Mouse (Mus musculus) heart, postnatal 0 days (tissue): ENCODE results near the gene Iqgap3. TPM values are rescaled to one million over a fixed set of nuclear protein-coding genes. Genes with fewer than 3 reads are reported as not detected.

Source experiments
- ATAC-seq: fragments of 200-750 bp; cut with Nextera tagmentation; 2 replicates; pipeline ENCODE4 v1.8.0; 2017; ENCODE audit warnings: low read depth, moderate number of reproducible peaks, moderate library complexity; ENCODE audit not compliant: insufficient read depth
- DNase-seq: peaks from one replicate; pipeline ENCODE4 v3.0.0-alpha.2; 2016; ENCODE audit warnings: low spot score
- H3K27ac ChIP-seq: fragments of 300-500 bp; sonication (generic); 2 replicates; pipeline ENCODE4 v1.5.1; 2014; ENCODE audit warnings: low read depth, mild to moderate bottlenecking
- H3K27me3 ChIP-seq: fragments of 300-500 bp; sonication (generic); 2 replicates; pipeline ENCODE4 v1.6.1; 2014; ENCODE audit warnings: low read length, mixed read lengths; ENCODE audit not compliant: control insufficient read depth, insufficient read depth
- H3K36me3 ChIP-seq: fragments of 300-500 bp; sonication (generic); replicated peaks from 2 replicates; pipeline ENCODE4 v1.6.1; 2014; ENCODE audit warnings: low read length, mixed read lengths; ENCODE audit not compliant: control insufficient read depth, insufficient read depth
- H3K4me1 ChIP-seq: fragments of 300-500 bp; sonication (generic); 2 replicates; pipeline ENCODE4 v1.6.1; 2014; ENCODE audit warnings: antibody characterized with exemption; ENCODE audit not compliant: control insufficient read depth, insufficient read depth
- H3K4me2 ChIP-seq: fragments of 300-500 bp; sonication (generic); 2 replicates; pipeline ENCODE4 v1.6.1; 2014; ENCODE audit warnings: low read depth, mild to moderate bottlenecking, low read length, moderate library complexity
- H3K4me3 ChIP-seq: fragments of 300-500 bp; sonication (generic); 2 replicates; pipeline ENCODE4 v1.5.1; 2014; ENCODE audit warnings: low read depth, low read length
- H3K9ac ChIP-seq: fragments of 300-500 bp; sonication (generic); replicated peaks from 2 replicates; pipeline ENCODE4 v1.6.1; 2014; ENCODE audit warnings: low read depth, low read length, mixed read lengths
- H3K9me3 ChIP-seq: fragments of 300-500 bp; sonication (generic); replicated peaks from 2 replicates; pipeline ENCODE4 v1.6.1; 2016; ENCODE audit warnings: low read length; ENCODE audit not compliant: control insufficient read depth
- CTCF ChIP-seq: IDR thresholded peaks from 2 replicates; pipeline ENCODE4 v1.5.1; 2016; ENCODE audit warnings: antibody characterized with exemption, control low read depth, low read depth
- EP300 ChIP-seq: IDR thresholded peaks from 2 replicates; pipeline ENCODE4 v1.6.1; 2016; ENCODE audit warnings: antibody characterized with exemption, low read depth
- WGBS: fragments of 180-500 bp; shearing (Covaris S2); extraction: QIAGEN DNeasy Blood & Tissue Kit; methylation state at CpG from one replicate; pipeline ENCODE4 v1.1.7; 2014; 5-methylcytosine and 5-hydroxymethylcytosine counted together
- polyA plus RNA-seq: library from polyadenylated mRNA; unstranded; fragments of >200 nt; fragmentation: Nextera tagmentation; extraction: Ambion mirVana; gene quantifications from 2 replicates; pipeline ENCODE4 v1.2.1, GENCODE M21; 2015
- total RNA-seq: library from RNA; depleted of rRNA; stranded (reverse); fragments of >200 nt; gene quantifications from 2 replicates; pipeline ENCODE4 v1.2.3, GENCODE M21; 2014; ENCODE audit warnings: low replicate concordance

Iqgap3 gene
- total and polyA plus RNA-seq, 2 experiments from 2014 or later = 6.8 to 35.3 TPM

DNA sequence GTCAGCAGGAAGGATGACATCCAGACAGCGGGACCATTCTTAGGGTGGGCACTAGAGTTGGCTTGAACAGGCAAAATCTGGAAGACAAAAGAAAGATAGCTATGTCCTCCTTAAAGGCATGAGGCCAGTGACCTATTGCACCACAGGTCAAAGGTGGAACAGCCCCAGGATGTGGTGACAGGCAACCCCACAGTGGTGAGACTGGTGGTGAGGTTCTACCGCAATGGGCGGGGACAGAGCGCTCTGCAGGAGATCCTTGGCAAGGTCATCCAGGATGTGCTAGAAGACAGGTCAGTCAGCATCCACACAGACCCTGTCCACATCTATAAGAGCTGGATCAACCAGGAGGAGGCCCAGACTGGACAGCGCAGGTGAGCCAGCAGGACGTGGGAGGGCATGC is 27.4 kb downstream of the Iqgap3 start:
- WGBS = 90% methylated on average over 6 of the region's 6 CpGs
- H3K9ac ChIP-seq = no peak overlapping the region
- peaks cover 96% of the 10 kb centered on the region for H3K36me3 ChIP-seq
- H3K27me3 ChIP-seq = no peaks in the 10 kb centered on the region
- no peak overlapping the region for H3K4me3 ChIP-seq
- no peak overlapping the region for H3K27ac ChIP-seq
- no peaks in the 10 kb centered on the region for H3K4me1 ChIP-seq
- no peaks in the 10 kb centered on the region for H3K9me3 ChIP-seq
- TF ChIP-seq EP300 (no peak), CTCF (no peak)
- H3K4me2 ChIP-seq = no peak overlapping the region
- DNase-seq (no peak), ATAC-seq (no peak)

DNA sequence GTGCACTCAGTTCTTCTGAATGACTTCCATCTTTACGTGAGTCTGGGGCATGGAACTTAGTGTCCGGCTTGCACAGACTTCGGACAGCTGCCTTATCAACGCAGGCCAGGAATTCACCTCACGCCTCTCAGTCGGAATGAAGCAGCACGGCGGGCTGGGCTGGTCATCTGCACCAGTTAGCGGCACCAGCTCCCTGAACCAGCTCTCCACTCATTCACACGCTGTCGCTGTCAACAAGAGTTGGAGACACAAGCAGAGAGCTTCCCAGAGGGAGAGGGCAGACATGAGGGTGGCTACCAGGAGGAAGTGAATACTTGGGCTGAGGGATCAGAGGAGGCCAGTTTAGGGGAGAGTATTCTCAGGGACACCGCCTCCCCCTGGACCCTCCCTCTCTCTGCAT is 32.6 kb downstream of the Iqgap3 start:
- no peaks in the 10 kb centered on the region for H3K27me3 ChIP-seq
- 35% methylated on average over 12 of the region's 12 CpGs for WGBS
- TF ChIP-seq EP300 (no peak), CTCF (no peak)
- DNase-seq (no peak), ATAC-seq (peak; percentile 59)
- no peak overlapping the region for H3K4me3 ChIP-seq
- no peaks in the 10 kb centered on the region for H3K4me1 ChIP-seq
- no peaks in the 10 kb centered on the region for H3K9me3 ChIP-seq
- H3K27ac ChIP-seq = no peak overlapping the region
- peaks cover 87% of the 10 kb centered on the region for H3K36me3 ChIP-seq
- H3K4me2 ChIP-seq = no peak overlapping the region
- no peak overlapping the region for H3K9ac ChIP-seq

DNA sequence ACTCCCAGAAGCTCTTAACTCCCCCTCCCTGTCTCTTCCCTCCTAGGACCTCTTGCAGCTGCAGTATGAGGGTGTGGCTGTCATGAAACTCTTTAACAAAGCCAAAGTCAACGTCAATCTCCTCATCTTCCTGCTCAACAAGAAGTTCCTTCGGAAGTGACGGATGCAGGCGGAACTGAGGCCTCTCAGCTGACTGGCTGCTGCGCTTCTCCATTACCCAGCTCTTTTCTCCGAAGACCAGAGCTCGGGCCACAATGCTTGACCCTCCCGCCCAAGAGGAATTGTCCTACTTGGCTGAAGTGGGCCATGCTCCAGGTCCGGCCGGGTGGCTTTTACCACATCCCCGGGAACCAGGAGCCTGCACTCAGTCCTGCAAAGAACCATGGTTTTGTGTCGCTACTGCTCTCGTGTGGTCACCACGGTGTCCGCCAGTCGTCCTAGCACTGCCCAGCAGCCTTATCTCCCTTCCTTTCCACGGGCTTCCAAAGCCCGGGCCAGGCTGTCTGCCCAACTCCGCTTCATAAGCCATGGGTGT is 38.4 kb downstream of the Iqgap3 start:
- no peak overlapping the region for H3K4me2 ChIP-seq
- H3K4me1 ChIP-seq = peaks cover 17% of the 10 kb centered on the region
- no peaks in the 10 kb centered on the region for H3K9me3 ChIP-seq
- peak; percentile 58 for DNase-seq
- TF ChIP-seq EP300 = no peak
- TF ChIP-seq CTCF = peak; percentile 50
- H3K27me3 ChIP-seq = no peaks in the 10 kb centered on the region
- WGBS = 42% methylated on average over 19 of the region's 19 CpGs
- H3K4me3 ChIP-seq = no peak overlapping the region
- no peak overlapping the region for H3K9ac ChIP-seq
- peak overlapping the region; percentile 64 for H3K27ac ChIP-seq
- H3K36me3 ChIP-seq = peaks cover 40% of the 10 kb centered on the region
- peak; percentile 75 for ATAC-seq

DNA sequence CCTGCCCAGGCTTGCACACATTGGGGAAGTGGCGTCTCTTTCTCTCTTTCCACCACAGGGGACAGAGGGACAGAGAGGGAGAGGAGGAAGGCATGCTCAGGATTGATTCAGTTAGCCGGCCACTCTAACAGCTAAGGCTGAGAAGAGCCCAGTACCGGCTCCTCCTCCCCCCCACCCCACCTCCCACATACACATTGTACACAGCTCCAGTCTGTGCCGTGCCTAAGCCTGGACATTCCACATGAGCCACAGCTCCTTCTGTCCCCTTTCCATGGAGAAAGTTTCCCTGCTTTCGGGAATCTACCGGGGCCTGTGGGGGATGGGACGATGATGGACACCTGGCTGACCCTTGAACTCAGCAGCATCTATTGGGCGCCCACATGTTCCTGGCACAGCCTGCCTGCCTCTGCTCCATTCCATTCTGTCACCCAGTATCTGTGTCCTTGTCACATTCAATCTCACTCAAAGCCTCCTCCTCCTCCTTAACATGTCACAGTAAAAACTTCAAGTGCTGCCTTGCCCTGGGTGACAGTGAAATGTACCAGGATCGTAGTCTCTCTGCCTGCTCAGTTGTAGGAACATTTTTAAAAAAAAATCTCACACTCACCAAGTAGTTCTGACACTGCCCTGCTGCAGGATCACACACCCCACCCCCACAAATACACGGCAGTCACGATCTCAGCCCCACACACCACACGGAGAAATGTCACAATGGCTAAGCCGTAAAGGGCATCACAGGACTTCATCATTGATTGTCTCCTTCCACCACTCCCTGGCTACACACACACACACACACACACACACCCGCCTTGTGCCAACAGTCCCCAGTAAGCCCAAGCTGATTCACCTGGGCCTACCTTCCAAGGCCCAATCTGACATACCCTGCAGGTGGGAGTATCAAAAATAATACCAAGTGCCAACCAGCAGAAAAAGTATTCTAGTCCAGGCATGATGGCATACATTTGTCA is 39.7 kb downstream of the Iqgap3 start:
- Histone ChIP-seq H3K4me2 (no peak overlapping the region), H3K9ac (no peak overlapping the region), H3K36me3 (peaks cover 35% of the 10 kb centered on the region), H3K27me3 (no peaks in the 10 kb centered on the region), H3K4me1 (peaks cover 17% of the 10 kb centered on the region), H3K27ac (peak overlapping the region; percentile 64), H3K9me3 (no peaks in the 10 kb centered on the region), H3K4me3 (no peak overlapping the region)
- TF ChIP-seq EP300 (peak; percentile 22; the same call in 1 of the 2 replicates), CTCF (no peak)
- WGBS = 38% methylated on average over 14 of the region's 14 CpGs
- ATAC-seq (peak; percentile 57), DNase-seq (peak; percentile 66)

DNA sequence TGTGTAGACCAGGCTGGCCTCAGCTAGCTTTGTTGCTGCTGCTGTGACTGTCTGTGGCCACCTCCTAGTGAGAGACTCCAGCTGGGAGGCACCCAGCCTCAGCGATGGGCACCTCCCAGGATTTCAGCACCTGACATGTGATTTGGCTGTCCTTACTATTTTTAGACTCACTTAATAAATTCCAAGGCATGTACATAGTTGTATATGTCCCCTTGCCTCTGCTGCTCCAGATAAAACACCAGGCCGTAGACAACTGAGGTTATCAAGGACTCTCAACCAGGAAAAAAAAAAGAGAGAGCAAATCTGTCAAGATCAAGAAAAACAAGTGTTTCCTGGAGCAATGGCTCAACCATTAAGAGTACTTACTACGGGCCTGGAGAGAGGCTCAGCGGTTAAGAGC is 43.4 kb downstream of the Iqgap3 start:
- H3K4me1 ChIP-seq = peaks cover 12% of the 10 kb centered on the region
- no peak overlapping the region for H3K9ac ChIP-seq
- TF ChIP-seq CTCF (no peak), EP300 (0 out of 2 replicates have a peak, but pooled peaks have one; percentile 26)
- H3K36me3 ChIP-seq = 0 out of 2 replicates have a peak, but pooled peaks cover 3% of the 10 kb centered on the region
- H3K27ac ChIP-seq = peak overlapping the region; percentile 60
- no peaks in the 10 kb centered on the region for H3K27me3 ChIP-seq
- 15% methylated on average over 4 of the region's 4 CpGs for WGBS
- H3K4me2 ChIP-seq = no peak overlapping the region
- DNase-seq = peak; percentile 65
- no peaks in the 10 kb centered on the region for H3K9me3 ChIP-seq
- peak; percentile 52 for ATAC-seq
- no peak overlapping the region for H3K4me3 ChIP-seq
